Mouse (Mus musculus): ENCODE results near the gene Ces1a.

Gene Ces1a

DNA sequence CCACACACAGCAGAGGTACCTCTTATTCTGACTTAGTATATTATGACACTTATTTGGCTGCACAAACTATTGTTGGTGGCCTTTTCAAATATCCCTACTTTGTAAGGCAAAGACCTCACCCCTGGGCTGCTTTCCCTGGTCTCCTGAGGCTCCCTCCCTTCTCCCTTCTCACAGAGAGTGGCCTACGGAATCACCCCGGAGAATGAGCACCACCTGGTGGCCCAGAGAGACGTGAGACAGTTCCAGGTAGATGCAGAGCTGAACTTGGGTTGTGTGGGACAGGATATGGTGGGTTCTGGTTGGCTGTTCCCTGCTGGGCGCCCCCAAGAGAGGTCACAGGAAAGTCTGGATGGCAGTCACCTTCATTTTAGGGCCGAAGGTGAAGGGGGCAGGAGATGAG, 51.2 kb downstream of the Ces1a start:
- no peak for DNase-seq (ENCODE audit: low read depth, low spot score)

DNA sequence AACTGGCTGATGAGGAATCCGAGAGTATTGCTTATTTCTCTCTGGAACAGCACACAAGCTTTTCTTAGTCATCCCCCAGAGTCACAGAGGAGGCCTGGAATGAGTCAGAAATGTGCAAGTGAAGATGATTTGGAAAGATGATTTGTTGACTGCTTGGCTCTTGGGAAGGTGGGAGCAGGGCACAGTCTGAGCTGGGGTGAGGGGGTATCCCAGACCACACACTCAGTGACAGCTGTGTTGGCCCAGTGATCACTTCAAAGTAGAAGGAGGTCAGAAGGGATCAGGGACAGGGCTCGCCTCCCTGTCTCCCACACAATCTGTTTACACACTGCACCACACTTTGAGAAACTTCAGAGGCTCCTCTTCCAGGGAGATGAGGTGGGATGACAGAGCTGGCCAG, 63.6 kb downstream of the Ces1a start:
- no peak for DNase-seq (ENCODE audit: low read depth, low spot score)

DNA sequence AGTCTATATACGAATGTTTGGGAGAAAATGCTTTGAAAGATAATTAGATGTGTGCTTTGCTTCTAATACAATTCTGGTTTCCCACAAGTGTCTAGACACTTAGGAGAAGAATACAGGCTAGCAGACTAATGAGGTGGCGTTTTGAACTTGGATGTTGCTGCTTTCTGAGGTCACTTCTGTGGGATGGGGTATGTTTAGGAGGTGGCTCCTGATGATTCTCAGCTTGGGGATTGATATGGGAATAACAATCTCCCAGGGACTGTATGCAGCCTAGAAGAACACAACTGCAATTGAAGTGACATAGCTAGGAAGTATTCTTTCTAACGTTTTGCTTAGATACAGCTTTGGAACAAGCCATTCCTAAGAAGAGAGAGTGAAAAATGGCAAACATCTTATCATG, 65.5 kb downstream of the Ces1a start:
- DNase-seq (ENCODE audit: low read depth, low spot score), result no peak

GRCm38 (mm10) chr8:92976656-92977055, 71.3 kb downstream of the Ces1a start:
- DNase-seq (ENCODE audit: low read depth, low spot score), result no peak

GRCm38 (mm10) chr8:92972949-92973348, 75.0 kb downstream of the Ces1a start:
- DNase-seq (ENCODE audit: low read depth, low spot score), result no peak
